Mouse (Mus musculus): ENCODE measurements around the gene Tbl2. TPM values are rescaled to one million over a fixed set of nuclear protein-coding genes. Genes with fewer than 3 reads are reported as not detected.

Gene Tbl2
- polyA plus RNA-seq (2014; fragmentation: Nextera tagmentation; extraction: Ambion mirVana), result 21.4 and 21.9 TPM in 2 replicates

GRCm38 (mm10) chr5:135149053-135149819, at the start of gene Tbl2:
Gene Tbl2, plus strand, starts transcription at chr5:135149657.
- Histone ChIP-seq H3K4me3 (ENCODE audit: low read depth, low read length) (peak within 1 kb of the TSS; percentile 65), H3K4me2 (replicated peaks; ENCODE audit: low read depth, low read length) (peak within 1 kb of the TSS; percentile 61), H3K36me3 (ENCODE audit: control insufficient read depth, insufficient read depth, low read length) (no peaks in the 10 kb centered on the region), H3K9me3 (ENCODE audit: control insufficient read depth, low read length) (no peaks in the 10 kb centered on the region), H3K9ac (ENCODE audit: low read depth, low read length) (peak within 1 kb of the TSS; percentile 73), H3K4me1 (replicated peaks; ENCODE audit: control insufficient read depth, insufficient read depth, low read length) (no peaks in the 10 kb centered on the region), H3K27me3 (ENCODE audit: control insufficient read depth, insufficient read depth, low read length) (no peaks in the 10 kb centered on the region), H3K27ac (ENCODE audit: low read depth, low read length) (peak within 1 kb of the TSS; percentile 86)
- ATAC-seq (ENCODE audit: low FRiP score) (peak; percentile 99), DNase-seq (ENCODE audit: low spot score) (peak; percentile 99)
- WGBS, result under 1% methylated on average over 57 of the region's 63 CpGs

GRCm38 (mm10) chr5:135100981-135101380, 48.5 kb upstream of the Tbl2 start:
- H3K4me2 ChIP-seq (replicated peaks; ENCODE audit: low read depth, low read length), result no peak overlapping the region
- H3K27me3 ChIP-seq (ENCODE audit: control insufficient read depth, insufficient read depth, low read length), result 0 out of 2 replicates have a peak, but pooled peaks cover 4% of the 10 kb centered on the region
- DNase-seq (ENCODE audit: low spot score) (no peak), ATAC-seq (ENCODE audit: low FRiP score) (no peak)
- no peak overlapping the region for H3K9ac ChIP-seq (ENCODE audit: low read depth, low read length)
- no peaks in the 10 kb centered on the region for H3K4me1 ChIP-seq (replicated peaks; ENCODE audit: control insufficient read depth, insufficient read depth, low read length)
- no peaks in the 10 kb centered on the region for H3K9me3 ChIP-seq (ENCODE audit: control insufficient read depth, low read length)
- no peaks in the 10 kb centered on the region for H3K36me3 ChIP-seq (ENCODE audit: control insufficient read depth, insufficient read depth, low read length)
- 76% methylated on average over 1 of the region's 1 CpGs for WGBS
- H3K4me3 ChIP-seq (ENCODE audit: low read depth, low read length), result no peak overlapping the region
- H3K27ac ChIP-seq (ENCODE audit: low read depth, low read length), result no peak overlapping the region

GRCm38 (mm10) chr5:135103999-135104660, 45.3 kb upstream of the Tbl2 start:
- Histone ChIP-seq H3K36me3 (ENCODE audit: control insufficient read depth, insufficient read depth, low read length) (no peaks in the 10 kb centered on the region), H3K27ac (ENCODE audit: low read depth, low read length) (no peak overlapping the region), H3K4me1 (replicated peaks; ENCODE audit: control insufficient read depth, insufficient read depth, low read length) (peaks cover 3% of the 10 kb centered on the region; the same call in 1 of the 2 replicates), H3K9me3 (ENCODE audit: control insufficient read depth, low read length) (no peaks in the 10 kb centered on the region), H3K4me2 (replicated peaks; ENCODE audit: low read depth, low read length) (no peak overlapping the region), H3K4me3 (ENCODE audit: low read depth, low read length) (no peak overlapping the region), H3K9ac (ENCODE audit: low read depth, low read length) (no peak overlapping the region), H3K27me3 (ENCODE audit: control insufficient read depth, insufficient read depth, low read length) (peaks cover 30% of the 10 kb centered on the region)
- WGBS, result 64% methylated on average over 11 of the region's 11 CpGs
- peak; percentile 24 for DNase-seq (ENCODE audit: low spot score)
- ATAC-seq (ENCODE audit: low FRiP score), result no peak

- Histone ChIP-seq H3K9ac (ENCODE audit: low read depth, low read length) (peak overlapping the region; percentile 52; the same call in 1 of the 2 replicates), H3K4me1 (replicated peaks; ENCODE audit: control insufficient read depth, insufficient read depth, low read length) (peaks cover 3% of the 10 kb centered on the region; the same call in 1 of the 2 replicates), H3K4me2 (replicated peaks; ENCODE audit: low read depth, low read length) (peak overlapping the region; percentile 93), H3K4me3 (ENCODE audit: low read depth, low read length) (peak overlapping the region; percentile 49), H3K27ac (ENCODE audit: low read depth, low read length) (no peak overlapping the region), H3K9me3 (ENCODE audit: control insufficient read depth, low read length) (no peaks in the 10 kb centered on the region), H3K36me3 (ENCODE audit: control insufficient read depth, insufficient read depth, low read length) (no peaks in the 10 kb centered on the region), H3K27me3 (ENCODE audit: control insufficient read depth, insufficient read depth, low read length) (peaks cover 34% of the 10 kb centered on the region)
- peak; percentile 91 for DNase-seq (ENCODE audit: low spot score)
- WGBS, result under 1% methylated on average over 48 of the region's 48 CpGs
- peak; percentile 91 for ATAC-seq (ENCODE audit: low FRiP score)
Observed at GRCm38 (mm10) chr5:135106758-135107256, 42.6 kb upstream of the Tbl2 start.

GRCm38 (mm10) chr5:135107521-135108501, 41.6 kb upstream of the Tbl2 start:
- Histone ChIP-seq H3K27ac (ENCODE audit: low read depth, low read length) (no peak overlapping the region), H3K9me3 (ENCODE audit: control insufficient read depth, low read length) (no peaks in the 10 kb centered on the region), H3K27me3 (ENCODE audit: control insufficient read depth, insufficient read depth, low read length) (peaks cover 34% of the 10 kb centered on the region), H3K4me1 (replicated peaks; ENCODE audit: control insufficient read depth, insufficient read depth, low read length) (peaks cover 3% of the 10 kb centered on the region; the same call in 1 of the 2 replicates), H3K4me3 (ENCODE audit: low read depth, low read length) (peak overlapping the region; percentile 49), H3K36me3 (ENCODE audit: control insufficient read depth, insufficient read depth, low read length) (no peaks in the 10 kb centered on the region), H3K9ac (ENCODE audit: low read depth, low read length) (no peak overlapping the region), H3K4me2 (replicated peaks; ENCODE audit: low read depth, low read length) (peak overlapping the region; percentile 93)
- ATAC-seq (ENCODE audit: low FRiP score), result no peak
- 9% methylated on average over 40 of the region's 40 CpGs for WGBS
- DNase-seq (ENCODE audit: low spot score), result peak; percentile 61

GRCm38 (mm10) chr5:135109017-135109416, 40.4 kb upstream of the Tbl2 start:
- Histone ChIP-seq H3K9ac (ENCODE audit: low read depth, low read length) (no peak overlapping the region), H3K27me3 (ENCODE audit: control insufficient read depth, insufficient read depth, low read length) (peaks cover 34% of the 10 kb centered on the region), H3K9me3 (ENCODE audit: control insufficient read depth, low read length) (no peaks in the 10 kb centered on the region), H3K4me3 (ENCODE audit: low read depth, low read length) (no peak overlapping the region), H3K27ac (ENCODE audit: low read depth, low read length) (no peak overlapping the region), H3K36me3 (ENCODE audit: control insufficient read depth, insufficient read depth, low read length) (no peaks in the 10 kb centered on the region), H3K4me2 (replicated peaks; ENCODE audit: low read depth, low read length) (no peak overlapping the region), H3K4me1 (replicated peaks; ENCODE audit: control insufficient read depth, insufficient read depth, low read length) (peaks cover 3% of the 10 kb centered on the region; the same call in 1 of the 2 replicates)
- DNase-seq (ENCODE audit: low spot score), result no peak
- no peak for ATAC-seq (ENCODE audit: low FRiP score)
- WGBS, result 46% methylated on average over 6 of the region's 6 CpGs

GRCm38 (mm10) chr5:135109426-135109825, 40.0 kb upstream of the Tbl2 start:
- Histone ChIP-seq H3K27me3 (ENCODE audit: control insufficient read depth, insufficient read depth, low read length) (peaks cover 34% of the 10 kb centered on the region), H3K9ac (ENCODE audit: low read depth, low read length) (no peak overlapping the region), H3K4me2 (replicated peaks; ENCODE audit: low read depth, low read length) (no peak overlapping the region), H3K27ac (ENCODE audit: low read depth, low read length) (no peak overlapping the region), H3K36me3 (ENCODE audit: control insufficient read depth, insufficient read depth, low read length) (no peaks in the 10 kb centered on the region), H3K4me3 (ENCODE audit: low read depth, low read length) (no peak overlapping the region), H3K9me3 (ENCODE audit: control insufficient read depth, low read length) (no peaks in the 10 kb centered on the region), H3K4me1 (replicated peaks; ENCODE audit: control insufficient read depth, insufficient read depth, low read length) (peaks cover 3% of the 10 kb centered on the region; the same call in 1 of the 2 replicates)
- ATAC-seq (ENCODE audit: low FRiP score) (no peak), DNase-seq (ENCODE audit: low spot score) (no peak)
- 93% methylated on average over 3 of the region's 3 CpGs for WGBS

- H3K27ac ChIP-seq (ENCODE audit: low read depth, low read length), result no peak overlapping the region
- ATAC-seq (ENCODE audit: low FRiP score) (no peak), DNase-seq (ENCODE audit: low spot score) (no peak)
- no peak overlapping the region for H3K4me2 ChIP-seq (replicated peaks; ENCODE audit: low read depth, low read length)
- no peaks in the 10 kb centered on the region for H3K9me3 ChIP-seq (ENCODE audit: control insufficient read depth, low read length)
- H3K9ac ChIP-seq (ENCODE audit: low read depth, low read length), result no peak overlapping the region
- no peak overlapping the region for H3K4me3 ChIP-seq (ENCODE audit: low read depth, low read length)
- H3K36me3 ChIP-seq (ENCODE audit: control insufficient read depth, insufficient read depth, low read length), result no peaks in the 10 kb centered on the region
- H3K27me3 ChIP-seq (ENCODE audit: control insufficient read depth, insufficient read depth, low read length), result peaks cover 34% of the 10 kb centered on the region
- 69% methylated on average over 6 of the region's 6 CpGs for WGBS
- peaks cover 3% of the 10 kb centered on the region; the same call in 1 of the 2 replicates for H3K4me1 ChIP-seq (replicated peaks; ENCODE audit: control insufficient read depth, insufficient read depth, low read length)
Observed at GRCm38 (mm10) chr5:135109976-135110375, 39.5 kb upstream of the Tbl2 start.
